Mouse (Mus musculus) thymus, postnatal 14 days (tissue): ENCODE measurements around the gene Ccdc6.
A peak's percentile ranks its signal among the peaks of the same experiment; 100 is the strongest.

ENCODE experiments used
- DNase-seq: peaks from one replicate; pipeline ENCODE4 v3.0.0; 2021

Gene Ccdc6

GRCm38 (mm10) chr10:70135680-70136079, 38.8 kb downstream of the Ccdc6 start:
- DNase-seq, result peak; percentile 67

- DNase-seq, result no peak
Measured at GRCm38 (mm10) chr10:70137652-70138051, 40.7 kb downstream of the Ccdc6 start.

GRCm38 (mm10) chr10:70138150-70138549, 41.2 kb downstream of the Ccdc6 start:
- DNase-seq, result no peak

- no peak for DNase-seq
Measured at GRCm38 (mm10) chr10:70139368-70139767, 42.4 kb downstream of the Ccdc6 start.

- DNase-seq, result no peak
Measured at GRCm38 (mm10) chr10:70140414-70140813, 43.5 kb downstream of the Ccdc6 start.

GRCm38 (mm10) chr10:70142623-70143022, 45.7 kb downstream of the Ccdc6 start:
- no peak for DNase-seq

- DNase-seq, result no peak
Measured at GRCm38 (mm10) chr10:70144004-70144557, 47.2 kb downstream of the Ccdc6 start.

- no peak for DNase-seq
Measured at GRCm38 (mm10) chr10:70145873-70146272, 49.0 kb downstream of the Ccdc6 start.

- DNase-seq, result no peak
Measured at GRCm38 (mm10) chr10:70149093-70149492, 52.2 kb downstream of the Ccdc6 start.

- no peak for DNase-seq
Measured at GRCm38 (mm10) chr10:70150301-70150700, 53.4 kb downstream of the Ccdc6 start.

- DNase-seq, result no peak
Measured at GRCm38 (mm10) chr10:70151171-70151570, 54.2 kb downstream of the Ccdc6 start.

- peak; percentile 28 for DNase-seq
Measured at GRCm38 (mm10) chr10:70152190-70152743, 55.3 kb downstream of the Ccdc6 start.

- DNase-seq, result no peak
Measured at GRCm38 (mm10) chr10:70153810-70154209, 56.9 kb downstream of the Ccdc6 start.

- DNase-seq, result peak; percentile 84
Measured at GRCm38 (mm10) chr10:70156431-70157165, 59.7 kb downstream of the Ccdc6 start.

GRCm38 (mm10) chr10:70159651-70160320, 62.9 kb downstream of the Ccdc6 start:
- no peak for DNase-seq

GRCm38 (mm10) chr10:70160811-70161210, 63.9 kb downstream of the Ccdc6 start:
- DNase-seq, result no peak

- no peak for DNase-seq
Measured at GRCm38 (mm10) chr10:70161504-70161903, 64.6 kb downstream of the Ccdc6 start.

- no peak for DNase-seq
Measured at GRCm38 (mm10) chr10:70163681-70164080, 66.8 kb downstream of the Ccdc6 start.

GRCm38 (mm10) chr10:70165877-70166276, 69.0 kb downstream of the Ccdc6 start:
- DNase-seq, result no peak

GRCm38 (mm10) chr10:70166427-70166826, 69.5 kb downstream of the Ccdc6 start:
- DNase-seq, result no peak

GRCm38 (mm10) chr10:70167625-70168024, 70.7 kb downstream of the Ccdc6 start:
- no peak for DNase-seq

- no peak for DNase-seq
Measured at GRCm38 (mm10) chr10:70168396-70168795, 71.5 kb downstream of the Ccdc6 start.

- no peak for DNase-seq
Measured at GRCm38 (mm10) chr10:70169044-70169443, 72.1 kb downstream of the Ccdc6 start.

GRCm38 (mm10) chr10:70173314-70173713, 76.4 kb downstream of the Ccdc6 start:
- peak; percentile 82 for DNase-seq
